Mouse (Mus musculus): ENCODE data around the gene Pmfbp1. TPM values are rescaled to one million over a fixed set of nuclear protein-coding genes. Genes with fewer than 3 reads are reported as not detected.

Gene Pmfbp1
- total RNA-seq, 2 experiments from 2014 or later, result not detected

DNA sequence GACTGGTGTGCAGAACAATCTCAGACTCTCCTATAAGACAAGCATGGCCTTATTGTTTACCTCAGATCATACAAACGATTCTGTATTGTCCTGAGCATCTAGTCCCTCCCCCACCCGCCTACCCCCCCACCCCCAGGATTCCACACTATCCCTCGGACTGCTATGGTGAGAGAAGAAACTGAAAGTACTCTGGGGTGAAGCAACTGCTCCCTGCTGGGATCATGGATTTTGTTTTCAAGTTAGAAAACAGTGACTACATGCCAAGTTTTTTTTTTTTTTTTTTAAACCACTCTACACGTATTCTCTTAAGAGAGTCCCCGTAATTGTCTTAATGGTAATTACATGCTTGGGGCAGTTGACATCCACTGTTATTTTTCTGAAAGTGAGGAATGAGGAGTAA lies 3.6 kb downstream of the Pmfbp1 start:
- DNase-seq, result no peak
- intact Hi-C loops (cut with DNase I), result no loop called here

DNA sequence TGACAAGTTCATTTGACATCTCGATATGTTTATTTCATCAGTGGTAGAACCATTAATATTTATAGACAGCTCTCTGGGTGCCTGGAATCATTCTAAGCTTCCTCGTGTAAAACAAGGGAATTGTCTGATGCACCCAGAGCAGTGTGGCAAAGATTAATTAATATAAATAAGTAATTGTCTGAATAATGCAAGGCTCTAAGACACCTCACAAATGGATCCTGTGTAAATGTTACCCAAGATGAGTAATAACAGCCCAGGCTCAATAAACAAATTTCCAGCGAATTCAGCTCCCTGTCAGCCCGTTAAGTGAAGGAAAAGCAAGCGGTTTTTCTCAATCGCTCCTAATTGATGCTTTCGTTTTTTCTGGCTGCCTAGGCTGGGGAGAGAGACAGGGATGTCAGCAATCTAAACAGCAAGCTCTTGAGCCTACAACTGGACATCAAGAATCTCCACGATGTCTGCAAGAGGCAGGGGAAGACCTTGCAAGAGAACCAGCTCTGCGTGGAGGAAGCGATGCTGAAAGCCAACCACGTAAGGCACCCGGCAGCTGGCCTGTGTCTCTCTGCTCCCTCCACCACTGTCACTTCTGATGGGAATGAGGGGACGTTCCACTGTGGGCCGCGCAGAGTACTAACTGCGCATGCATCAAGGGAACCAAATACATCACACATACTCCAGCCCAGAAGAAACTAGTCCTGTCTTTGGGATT lies 5.3 kb downstream of the Pmfbp1 start:
- intact Hi-C loops (cut with DNase I), result no loop called here
- DNase-seq, result no peak

DNA sequence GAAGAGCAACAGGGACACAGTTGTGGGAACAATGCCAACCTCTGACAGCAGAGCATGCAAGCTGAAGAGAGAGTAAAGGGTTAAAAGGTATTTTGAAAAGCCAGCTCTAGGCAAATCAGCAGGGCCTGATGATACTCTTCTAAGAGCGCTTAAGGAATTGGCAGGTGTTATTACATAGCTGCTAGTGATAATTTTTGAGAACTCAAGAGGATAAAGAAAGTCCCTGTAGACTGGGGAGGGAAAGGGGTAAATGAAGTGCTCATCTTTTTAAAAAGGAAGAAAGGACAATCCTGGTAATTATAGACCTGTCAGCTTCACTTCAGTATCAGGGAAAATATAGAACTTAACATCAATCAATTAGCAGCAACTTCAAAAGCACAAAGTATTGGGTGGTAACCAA lies 9.7 kb downstream of the Pmfbp1 start:
- no peak for DNase-seq
- intact Hi-C loops (cut with DNase I), result no loop called here

DNA sequence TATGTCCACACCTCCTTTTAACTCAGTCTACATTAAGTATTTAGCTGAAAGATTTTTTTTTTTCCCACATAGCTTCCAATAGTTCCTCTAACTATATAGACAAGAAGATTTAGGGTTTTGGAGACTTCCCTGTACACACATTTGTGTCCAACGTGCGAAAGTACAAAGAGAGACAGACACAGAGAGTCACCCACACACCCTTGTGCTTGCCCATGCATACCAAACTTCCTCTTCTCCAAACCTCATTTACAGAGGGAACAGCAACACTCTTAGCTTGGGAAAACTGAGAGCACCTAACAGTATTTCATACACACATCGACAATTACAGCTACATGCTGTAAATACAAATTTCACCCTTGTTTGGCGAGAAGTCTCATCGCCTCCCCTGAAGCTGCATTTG lies 11.7 kb downstream of the Pmfbp1 start:
- DNase-seq, result no peak

DNA sequence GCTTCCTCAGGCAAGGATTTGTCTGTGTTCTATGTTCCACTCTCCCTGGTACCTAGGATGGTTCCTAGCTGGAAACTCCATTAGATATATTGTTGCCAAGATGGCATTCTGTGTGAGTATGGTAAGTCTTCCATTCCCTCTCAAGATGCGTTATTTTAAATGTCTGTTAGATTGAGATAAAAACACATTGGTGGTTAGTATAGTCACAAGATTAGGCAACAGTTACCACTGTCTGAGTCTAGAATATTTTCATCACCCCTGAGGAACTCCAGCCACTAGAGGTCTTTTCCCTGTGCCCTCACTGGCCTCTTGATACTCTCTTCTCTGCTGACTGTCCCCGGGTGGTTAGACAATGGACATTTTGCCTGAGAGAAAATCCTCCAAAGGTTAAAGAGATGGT lies 30.2 kb downstream of the Pmfbp1 start:
- no peak for DNase-seq
- intact Hi-C loops (cut with DNase I), result no loop called here

More for the DNA sequence above, 11.7 kb downstream of the Pmfbp1 start:
- intact Hi-C loops (cut with DNase I), result no loop called here

DNA sequence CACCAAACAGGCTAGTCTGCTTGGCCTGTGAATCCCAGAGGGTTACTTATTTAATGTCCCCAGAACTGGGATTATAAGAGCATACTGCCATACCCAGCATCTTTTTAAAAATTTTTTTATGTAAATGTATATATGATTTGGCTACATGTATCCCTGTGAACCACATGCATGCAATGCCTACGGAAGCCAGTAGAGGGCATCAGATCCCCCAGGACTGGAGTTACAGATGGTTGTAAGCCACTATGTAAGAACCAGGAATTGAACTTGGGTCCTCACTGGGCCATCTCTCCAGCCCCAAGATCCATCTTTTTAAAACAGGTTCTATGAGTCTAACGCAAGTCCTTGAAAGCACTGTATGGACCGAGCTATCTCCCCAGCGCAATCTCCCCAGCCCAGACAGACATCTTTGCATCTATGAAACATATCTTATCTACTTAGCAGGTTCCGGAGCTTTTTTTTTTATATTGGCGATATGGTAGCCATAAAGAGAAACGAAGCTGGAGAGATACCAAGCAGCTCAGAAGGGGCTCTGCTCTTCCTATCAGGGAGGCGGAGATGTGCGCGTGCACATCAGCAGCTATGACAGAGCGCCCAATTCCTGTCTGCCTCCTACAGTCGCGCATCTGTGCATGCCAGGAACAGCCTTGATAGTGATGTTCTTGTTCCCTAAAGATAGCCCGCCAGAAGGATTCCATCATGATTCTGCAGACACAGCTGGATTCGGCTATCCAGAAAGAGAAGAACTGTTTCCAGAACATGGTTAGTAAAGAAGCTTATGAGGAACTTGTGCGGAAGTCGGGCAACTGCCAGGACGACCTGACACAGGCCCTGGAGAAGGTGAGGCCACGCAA lies 41.5 kb downstream of the Pmfbp1 start:
- intact Hi-C loops (cut with DNase I), result no loop called here
- DNase-seq, result no peak

DNA sequence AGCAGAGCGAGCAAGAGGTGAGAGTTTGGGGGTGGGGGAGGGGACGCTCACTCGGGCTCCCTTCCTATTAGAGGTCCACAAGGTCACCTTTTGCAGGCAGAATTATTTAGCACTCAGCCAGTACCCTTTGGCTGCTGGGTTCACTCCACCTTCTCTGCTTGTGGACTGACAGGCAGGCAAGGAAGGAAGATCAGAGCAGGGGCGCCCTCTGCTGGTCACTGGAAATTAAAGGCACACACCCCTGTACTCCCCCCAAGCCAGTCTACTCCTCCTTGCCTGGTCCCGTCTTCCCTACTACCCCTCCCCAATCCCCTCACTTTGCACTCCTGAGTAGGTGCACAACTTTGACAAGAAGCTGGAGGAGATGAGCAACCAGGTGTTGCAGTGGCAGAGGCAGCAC lies 42.9 kb downstream of the Pmfbp1 start:
- peak; percentile 56 to 68 for DNase-seq
- intact Hi-C loops (cut with DNase I), result no loop called here

DNA sequence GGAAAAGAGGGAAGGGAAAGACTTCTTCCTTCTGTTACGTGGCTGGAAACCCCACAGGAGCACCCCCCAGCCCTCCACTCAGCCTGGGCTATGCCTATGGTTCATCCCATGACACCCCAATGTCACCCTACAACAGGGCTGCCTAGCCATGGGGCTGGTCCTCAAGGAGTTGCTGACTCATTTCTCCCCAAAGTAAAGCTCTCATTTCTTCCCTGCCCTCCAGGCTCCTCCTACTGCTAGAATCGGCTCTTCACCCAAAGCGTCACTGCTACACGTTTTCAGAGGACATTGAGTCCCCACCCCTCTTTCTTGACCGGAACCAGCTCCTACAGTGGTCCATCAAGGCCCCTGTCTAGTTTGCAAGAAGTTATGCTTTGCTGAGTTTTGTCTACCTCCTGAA lies 48.3 kb downstream of the Pmfbp1 start:
- intact Hi-C loops (cut with DNase I), result no loop called here
- no peak for DNase-seq

DNA sequence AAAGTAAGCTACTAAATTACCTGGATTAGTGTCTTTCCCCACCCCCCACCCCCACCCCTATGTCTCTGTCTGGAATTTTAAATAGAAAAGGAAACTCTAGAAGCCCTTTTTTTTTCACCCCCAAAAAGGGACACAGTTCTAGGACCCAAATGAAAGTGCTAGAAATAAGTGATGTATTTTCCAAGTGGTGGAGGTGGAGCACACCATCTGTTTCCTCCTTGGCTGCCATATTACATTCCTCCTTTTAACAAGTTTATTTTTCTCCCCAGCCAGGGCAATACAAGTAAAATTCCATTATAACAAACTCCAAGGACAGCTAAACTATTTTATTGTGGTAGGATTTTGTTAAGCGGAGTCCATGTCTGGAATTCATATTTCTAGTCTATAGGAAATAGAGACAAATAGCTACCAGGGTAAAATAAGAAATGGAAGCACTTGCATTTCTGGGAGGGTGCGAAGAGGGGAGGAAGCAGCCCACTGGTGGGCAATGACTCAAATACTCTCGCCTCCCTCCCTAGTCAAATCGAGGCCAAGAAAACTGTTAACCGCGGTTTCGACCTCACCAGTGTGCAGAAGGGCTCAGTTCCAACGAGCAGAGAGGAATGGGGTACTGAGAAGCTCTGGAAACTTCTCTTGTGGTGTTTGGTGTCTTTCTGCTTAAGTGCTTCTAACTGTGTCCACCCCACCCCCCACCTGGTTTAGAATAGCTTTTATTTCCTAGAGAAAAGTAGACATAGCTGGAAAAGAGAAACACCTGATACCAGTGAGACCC lies 49.1 kb downstream of the Pmfbp1 start:
- intact Hi-C loops (cut with DNase I), result no loop called here

DNA sequence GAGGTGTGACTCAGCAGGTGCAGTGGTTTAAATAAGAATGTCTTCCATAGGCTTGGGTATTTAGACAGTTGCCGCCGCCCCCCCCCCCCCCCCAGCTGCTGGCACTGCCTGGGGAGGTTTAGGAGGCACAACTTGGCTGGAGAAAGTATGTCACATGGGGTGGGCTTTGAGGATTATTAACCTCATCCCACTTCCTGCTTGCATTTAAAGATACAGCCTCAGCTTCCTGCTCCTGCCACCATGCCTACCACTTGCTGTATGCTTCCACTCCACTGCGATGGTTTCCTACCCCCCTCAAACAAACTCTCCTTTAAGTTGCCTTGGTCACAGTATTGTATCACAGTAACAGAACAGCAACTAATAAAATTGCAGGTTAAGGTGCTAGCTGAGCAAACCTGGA lies 50.2 kb downstream of the Pmfbp1 start:
- DNase-seq, result no peak
- intact Hi-C loops (cut with DNase I), result no loop called here

More for the DNA sequence above, 49.1 kb downstream of the Pmfbp1 start:
- DNase-seq, result no peak

DNA sequence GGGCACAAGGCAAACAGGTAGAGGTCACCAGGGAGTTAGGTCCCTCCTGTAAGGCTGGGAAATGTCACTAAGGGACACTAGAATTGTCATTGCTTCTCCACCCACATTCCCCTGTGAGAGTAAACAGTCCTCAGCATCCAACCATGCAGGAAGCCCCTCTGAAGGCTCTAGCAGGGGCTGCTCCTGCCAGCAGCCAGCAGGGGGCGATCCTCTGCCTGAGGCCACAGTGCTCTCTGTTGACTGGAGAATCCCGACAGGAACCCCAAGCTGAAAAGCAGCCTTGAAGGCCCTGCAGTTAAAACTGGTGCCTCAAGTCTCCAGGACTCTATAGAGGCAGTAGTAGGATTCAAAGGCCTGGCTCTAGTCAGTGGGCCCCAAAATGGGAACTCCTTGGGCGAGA lies 57.8 kb downstream of the Pmfbp1 start:
- no peak for DNase-seq
- intact Hi-C loops (cut with DNase I), result no loop called here

DNA sequence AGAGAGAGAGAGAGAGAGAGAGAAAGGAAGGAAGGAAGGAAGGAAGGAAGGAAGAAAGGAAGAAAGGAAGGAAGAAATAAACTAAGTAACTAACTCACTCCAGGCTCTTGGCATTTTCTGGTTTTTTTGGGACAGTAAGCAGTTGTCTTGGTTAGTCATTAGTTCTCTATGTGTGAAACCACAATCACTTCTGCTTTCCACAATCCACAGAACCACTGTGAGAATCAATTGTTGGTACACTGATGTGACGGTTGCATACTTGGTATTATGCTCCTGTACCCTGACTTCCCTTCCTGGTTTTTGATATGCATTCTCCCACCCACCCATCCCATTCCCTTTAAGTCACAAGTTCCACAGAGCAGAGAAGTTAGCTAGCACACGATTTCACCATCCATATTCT lies 70.1 kb downstream of the Pmfbp1 start:
- no peak for DNase-seq
- intact Hi-C loops (cut with DNase I), result loop anchor here (5.0 kb wide), 1 partner anchor 1972 kb away; no protein-coding TSS in a partner anchor

DNA sequence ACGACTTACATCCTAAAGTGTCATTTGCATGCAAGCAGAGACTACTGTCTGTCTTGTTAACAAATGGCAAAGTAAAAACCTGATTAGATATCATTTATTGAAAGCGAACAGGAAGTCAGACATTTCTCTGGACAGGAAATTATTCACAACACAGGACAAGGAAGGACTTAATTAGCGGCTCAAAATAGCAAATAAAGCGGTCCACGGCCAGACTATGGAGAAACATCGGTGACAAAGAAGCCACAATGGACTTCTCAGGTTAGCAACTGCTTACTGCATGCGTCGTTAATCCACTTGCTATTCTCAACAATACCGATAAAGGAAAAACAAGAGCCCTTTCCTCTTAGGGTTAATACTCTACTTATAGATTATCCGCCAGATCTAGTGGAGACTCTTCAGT lies 70.9 kb downstream of the Pmfbp1 start:
- intact Hi-C loops (cut with DNase I), result loop anchor here (5.0 kb wide), 1 partner anchor 1972 kb away; no protein-coding TSS in a partner anchor

DNA sequence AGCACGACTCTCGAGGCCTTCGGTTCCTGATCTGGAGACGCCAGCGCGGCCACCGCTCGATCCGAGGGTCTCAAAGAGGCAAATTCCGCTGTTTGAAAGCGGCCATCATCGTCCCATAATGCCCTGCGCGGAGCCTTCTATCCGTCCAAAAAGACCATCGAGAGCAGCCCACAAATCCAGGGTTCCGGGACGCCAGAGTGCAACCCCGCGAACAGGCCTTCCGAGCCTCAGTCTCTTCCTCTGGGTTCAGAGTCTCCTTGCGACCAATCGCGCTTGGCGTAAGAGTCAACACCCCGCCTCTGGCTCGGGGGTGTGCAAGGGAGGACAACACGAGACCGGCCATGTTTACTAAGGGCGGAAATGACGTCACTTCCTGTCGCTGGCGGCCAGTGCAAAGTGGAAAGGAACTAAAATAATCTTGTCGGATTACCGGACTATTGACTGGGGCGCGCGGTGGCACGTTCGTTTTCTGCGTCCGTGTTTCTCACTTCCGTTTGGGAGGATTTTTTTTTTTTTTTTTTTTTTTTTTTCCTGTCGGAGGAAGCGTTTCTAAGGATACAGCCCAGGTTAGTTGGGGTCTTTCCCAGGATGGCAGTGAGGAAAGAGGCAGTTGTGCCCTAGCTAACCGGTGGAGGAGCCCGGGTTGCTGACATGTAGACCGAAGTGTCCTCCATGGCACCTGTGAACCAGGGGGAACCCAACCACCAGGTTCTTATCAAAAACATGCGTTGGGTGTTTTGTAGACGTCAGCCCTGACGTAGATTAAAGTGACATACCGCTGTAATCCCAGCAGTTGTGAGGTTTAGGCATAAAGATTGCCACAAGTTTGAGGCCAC lies 71.9 kb downstream of the Pmfbp1 start, which contains the start of the genes Dhx38 and Txnl4b:
Dhx38 (minus strand) TSS at position 364 of the 836 bp plus-strand sequence.
Txnl4b (plus strand) TSS at position 395 of the 836 bp plus-strand sequence.
- intact Hi-C loops (cut with DNase I), result loop anchor here (2.0 kb wide), 1 partner anchor 41 kb away; no protein-coding TSS in a partner anchor
- DNase-seq, result peak; percentile 96 to 98

More for the DNA sequence above, 70.9 kb downstream of the Pmfbp1 start:
- no peak for DNase-seq

DNA sequence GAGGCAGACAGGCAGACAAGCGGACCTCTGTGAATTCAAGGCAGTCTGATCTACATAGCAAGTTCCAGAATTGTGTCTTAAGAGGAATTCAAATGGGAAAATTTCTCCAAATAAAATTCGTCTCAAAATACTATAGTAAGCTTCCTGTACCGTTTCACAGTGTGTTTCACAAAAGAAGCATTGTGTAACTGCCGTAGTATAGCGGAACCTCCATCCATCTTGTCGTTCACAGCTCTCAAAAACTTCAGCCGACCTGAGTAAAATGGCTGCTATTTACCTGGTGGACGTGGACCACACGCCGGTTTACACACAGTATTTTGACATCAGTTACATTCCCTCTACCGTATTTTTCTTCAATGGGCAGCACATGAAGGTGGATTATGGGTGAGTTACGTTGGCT lies 77.3 kb downstream of the Pmfbp1 start:
- no peak for DNase-seq
- intact Hi-C loops (cut with DNase I), result no loop called here

DNA sequence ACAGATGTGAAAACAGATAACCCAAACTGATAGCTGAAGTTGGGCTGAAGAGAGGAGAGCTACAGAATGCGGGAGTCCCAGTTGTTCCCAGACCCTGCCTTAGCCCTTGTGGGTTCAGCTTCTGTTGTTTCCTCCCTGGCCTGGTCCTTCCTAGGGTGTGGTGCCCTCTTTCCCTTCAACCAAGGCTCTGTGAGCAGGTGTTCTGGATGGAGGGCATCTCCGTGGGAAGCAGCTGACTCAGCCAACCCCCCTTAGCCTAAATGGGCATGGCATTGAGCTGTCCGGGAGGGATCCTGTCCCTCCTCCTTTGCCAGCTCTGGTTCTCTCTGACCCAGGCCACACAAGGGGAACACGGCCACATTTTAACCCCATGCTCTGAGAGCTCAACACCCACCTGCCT lies 82.5 kb downstream of the Pmfbp1 start:
- intact Hi-C loops (cut with DNase I), result no loop called here
- no peak for DNase-seq

DNA sequence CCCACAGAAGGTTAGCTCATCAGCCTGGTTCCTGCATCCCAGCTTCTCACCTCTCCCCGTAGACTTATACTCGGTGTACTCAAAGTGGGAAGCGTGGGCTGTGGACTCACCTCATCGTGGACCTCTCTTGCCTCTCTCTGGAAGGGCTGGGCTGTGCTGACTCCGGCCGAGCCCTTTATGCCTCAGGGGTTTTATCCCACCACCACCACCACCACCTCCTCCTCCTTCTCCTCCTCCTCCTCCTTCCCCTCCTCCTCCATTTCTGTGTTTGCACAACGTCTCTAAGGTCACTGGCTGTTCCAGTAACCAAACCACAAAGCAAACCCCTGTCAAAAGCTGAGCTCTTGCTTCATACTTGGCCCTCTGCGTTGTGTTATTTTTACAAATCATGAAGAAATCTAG lies 85.1 kb downstream of the Pmfbp1 start, which contains the start of gene Hp:
Hp (minus strand) TSS at position 273 of the 402 bp plus-strand sequence.
- intact Hi-C loops (cut with DNase I), result no loop called here
- DNase-seq, result no peak

DNA sequence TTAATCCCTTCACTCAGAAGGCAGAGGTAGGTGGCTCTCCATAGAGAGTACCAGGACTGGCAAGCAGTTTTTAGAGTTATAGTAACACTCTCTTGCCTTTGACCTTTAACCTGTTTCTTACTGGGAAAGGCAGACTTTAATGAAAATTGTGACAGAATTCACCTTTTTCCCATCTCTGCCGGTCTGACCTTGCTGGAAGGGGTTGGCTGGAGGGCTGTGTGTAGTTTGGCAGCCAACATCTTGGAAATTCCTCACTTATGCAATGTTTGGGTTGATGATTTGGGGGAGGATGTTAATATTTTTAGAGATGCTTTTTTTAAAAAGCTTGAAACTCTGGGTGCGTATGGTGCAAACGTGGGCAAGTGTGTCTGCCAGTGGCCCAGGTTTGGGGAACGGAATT lies 90.5 kb downstream of the Pmfbp1 start:
- DNase-seq, result no peak
- intact Hi-C loops (cut with DNase I), result no loop called here

DNA sequence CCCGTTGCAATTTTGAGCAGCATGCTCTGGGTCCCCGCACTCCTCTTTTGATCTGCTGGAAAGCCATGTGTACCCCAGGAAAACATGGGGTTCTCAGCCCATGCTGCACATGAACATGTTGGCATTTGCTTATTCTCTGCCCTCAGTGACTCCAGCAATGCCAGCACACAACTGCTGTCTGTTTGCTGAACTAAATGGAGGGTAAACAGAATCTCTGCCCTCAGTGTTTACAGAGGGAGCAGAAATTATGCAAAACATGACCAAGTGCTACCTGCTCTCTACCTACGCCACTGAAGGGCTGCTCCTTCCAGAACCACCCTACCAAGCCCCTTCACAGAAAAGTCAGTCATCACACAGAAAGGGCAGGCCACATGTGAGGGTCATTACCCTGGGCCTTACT lies 91.0 kb downstream of the Pmfbp1 start:
- no peak for DNase-seq
- intact Hi-C loops (cut with DNase I), result no loop called here

DNA sequence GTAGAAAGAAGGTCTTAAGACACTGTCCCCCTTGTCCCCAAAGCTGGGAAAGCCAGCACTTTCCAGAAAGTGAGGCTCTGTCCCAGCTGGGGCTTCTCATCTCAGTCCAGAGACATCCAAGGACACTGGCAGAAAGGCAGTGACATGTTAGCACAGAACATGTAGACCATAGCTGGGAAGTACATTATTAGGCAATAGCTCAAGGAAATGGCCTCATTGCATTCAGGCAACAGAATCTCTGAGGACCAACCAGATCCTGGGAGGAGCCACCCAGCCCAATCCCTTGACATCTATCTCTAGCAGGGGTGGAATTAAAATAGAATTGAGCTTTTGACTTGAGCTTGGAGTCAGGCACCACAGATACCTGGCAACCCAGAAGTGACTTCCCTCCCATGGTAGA lies 91.8 kb downstream of the Pmfbp1 start:
- intact Hi-C loops (cut with DNase I), result no loop called here
- no peak for DNase-seq
